Mouse (Mus musculus) gastrocnemius, postnatal 4 days (tissue): ENCODE results near the gene Gsto1. TPM values are rescaled to one million over a fixed set of nuclear protein-coding genes. Genes with fewer than 3 reads are reported as not detected.

Experiments
- DNase-seq, 2 experiments: peaks; one replicate each; pipeline ENCODE4 v3.0.0; 2021 to 2022; ENCODE audit warnings: low spot score in 2 of 2, mixed read lengths in 2 of 2
- total RNA-seq, 2 experiments: library from RNA; stranded (reverse); gene quantifications; 2 replicates each; pipeline ENCODE4 v1.2.3; 2021

The Gsto1 gene
- total RNA-seq, 2 experiments from 2014 or later: 30.0 to 34.3 TPM

GRCm38 (mm10) chr19:47853951-47854795 lies 597 bp upstream of the Gsto1 start:
- DNase-seq: peak in 1 of 2 experiments; percentile 25

GRCm38 (mm10) chr19:47857957-47858942 lies 3.5 kb downstream of the Gsto1 start:
- no peak for DNase-seq

- no peak for DNase-seq
Observed at GRCm38 (mm10) chr19:47859180-47859579, 4.4 kb downstream of the Gsto1 start.

- no peak for DNase-seq
Observed at GRCm38 (mm10) chr19:47862581-47862980, 7.8 kb downstream of the Gsto1 start.

- DNase-seq: peak in 1 of 2 experiments; percentile 4
Observed at GRCm38 (mm10) chr19:47864051-47864450, 9.3 kb downstream of the Gsto1 start.

- DNase-seq: no peak
Observed at GRCm38 (mm10) chr19:47864721-47865120, 10.0 kb downstream of the Gsto1 start.

- DNase-seq: peak; percentile 89 to 93
Observed at GRCm38 (mm10) chr19:47865353-47865947, 10.7 kb downstream of the Gsto1 start, which contains the start of gene Gsto2. Gene Gsto2, plus strand, starts transcription at chr19:47865534.

- peak in 1 of 2 experiments; percentile 2 for DNase-seq
Observed at GRCm38 (mm10) chr19:47867628-47868175, 12.9 kb downstream of the Gsto1 start.

- DNase-seq: no peak
Observed at GRCm38 (mm10) chr19:47868951-47869350, 14.2 kb downstream of the Gsto1 start.

- DNase-seq: no peak
Observed at GRCm38 (mm10) chr19:47869516-47869915, 14.7 kb downstream of the Gsto1 start.

- no peak for DNase-seq
Observed at GRCm38 (mm10) chr19:47870102-47870666, 15.4 kb downstream of the Gsto1 start.

GRCm38 (mm10) chr19:47871515-47871914 lies 16.7 kb downstream of the Gsto1 start:
- DNase-seq: no peak

- DNase-seq: no peak
Observed at GRCm38 (mm10) chr19:47876252-47876651, 21.5 kb downstream of the Gsto1 start.

GRCm38 (mm10) chr19:47881538-47881937 lies 26.8 kb downstream of the Gsto1 start:
- no peak for DNase-seq

- DNase-seq: peak; percentile 72 to 78
Observed at GRCm38 (mm10) chr19:47882151-47882881, 27.5 kb downstream of the Gsto1 start.

GRCm38 (mm10) chr19:47882882-47883254 lies 28.1 kb downstream of the Gsto1 start:
- no peak for DNase-seq

- DNase-seq: no peak
Observed at GRCm38 (mm10) chr19:47884296-47885085, 29.7 kb downstream of the Gsto1 start.

- no peak for DNase-seq
Observed at GRCm38 (mm10) chr19:47885191-47885743, 30.5 kb downstream of the Gsto1 start.

- no peak for DNase-seq
Observed at GRCm38 (mm10) chr19:47885886-47886285, 31.1 kb downstream of the Gsto1 start.
